Mouse (Mus musculus) left cerebral cortex, adult 2 months (tissue): ENCODE results near the gene Gpr19. TPM values are rescaled to one million over a fixed set of nuclear protein-coding genes. Genes with fewer than 3 reads are reported as not detected.

Source experiments
- DNase-seq, 2 experiments: peaks; one replicate each; pipeline ENCODE4 v3.0.0; 2021 to 2022; ENCODE audit warnings: low spot score in 2 of 2, mixed read lengths in 1 of 2; ENCODE audit errors: extremely low spot score in 1 of 2
- H3K27ac ChIP-seq: fragments of 200-600 bp; 2 replicates; pipeline ENCODE4 v1.8.1; 2022
- H3K4me3 ChIP-seq: fragments of 200-600 bp; 2 replicates; pipeline ENCODE4 v1.8.1; 2022
- CTCF ChIP-seq: fragments of 200-600 bp; IDR thresholded peaks from 2 replicates; pipeline ENCODE4 v1.8.1; 2022; ENCODE audit warnings: antibody characterized with exemption, mild to moderate bottlenecking, moderate library complexity
- intact Hi-C: fragments of 180-260 bp; cut with DNase I; formaldehyde crosslinking; loops from one replicate; pipeline ENCODE4 v1.15.1; 2025
- total RNA-seq, 2 experiments: library from RNA; stranded (reverse); gene quantifications; 2 replicates each; pipeline ENCODE4 v1.2.3; 2021

The Gpr19 gene
- total RNA-seq, 2 experiments from 2014 or later: 22.2 to 26.9 TPM

GRCm38 (mm10) chr6:134921695-134922510 is 23.5 kb upstream of the Gpr19 start:
- H3K27ac ChIP-seq: 0 out of 2 replicates have a peak overlapping the region, but pooled peaks have one; percentile 11

GRCm38 (mm10) chr6:134921014-134921694 is 22.8 kb upstream of the Gpr19 start:
- DNase-seq: peak in 1 of 2 experiments; percentile 44
- intact Hi-C loops: loop anchor here (2.0 to 10.0 kb wide), 2 partner anchors 34 to 276 kb away; no protein-coding TSS in a partner anchor

More at GRCm38 (mm10) chr6:134921695-134922510, 23.5 kb upstream of the Gpr19 start:
- no peak for DNase-seq
- H3K4me3 ChIP-seq: peak overlapping the region; percentile 96
- TF ChIP-seq CTCF: no peak
- intact Hi-C loops: loop anchor here (2.0 to 10.0 kb wide), 2 partner anchors 35 to 277 kb away; no protein-coding TSS in a partner anchor

GRCm38 (mm10) chr6:134920190-134921013 is 22.0 kb upstream of the Gpr19 start, which contains the start of gene Cdkn1b:
TSS of gene Cdkn1b (plus strand) at chr6:134920401.
- Histone ChIP-seq H3K27ac (peak within 1 kb of the TSS; percentile 100), H3K4me3 (peak within 1 kb of the TSS; percentile 96)
- intact Hi-C loops: loop anchor here (1.0 to 10.0 kb wide), 4 partner anchors 22 to 276 kb away; partner anchors contain the start of genes Dusp16 and Gpr19
- TF ChIP-seq CTCF: peak; percentile 7
- DNase-seq: peak; percentile 86 to 88

More at GRCm38 (mm10) chr6:134921014-134921694, 22.8 kb upstream of the Gpr19 start:
- H3K4me3 ChIP-seq: peak overlapping the region; percentile 96
- H3K27ac ChIP-seq: peak overlapping the region; percentile 100
- TF ChIP-seq CTCF: no peak; the same call in 1 of the 2 replicates

GRCm38 (mm10) chr6:134919511-134920189 is 21.3 kb upstream of the Gpr19 start:
- intact Hi-C loops: loop anchor here (1.0 to 10.0 kb wide), 4 partner anchors 21 to 275 kb away; partner anchors contain the start of genes Dusp16 and Gpr19
- Histone ChIP-seq H3K27ac (peak overlapping the region; percentile 100), H3K4me3 (peak overlapping the region; percentile 96)
- DNase-seq: no peak
- no peak for TF ChIP-seq CTCF

- Histone ChIP-seq H3K4me3 (no peak overlapping the region), H3K27ac (no peak overlapping the region)
- intact Hi-C loops: no loop called here
- DNase-seq: no peak
- no peak for TF ChIP-seq CTCF
Observed at GRCm38 (mm10) chr6:134918769-134919168, 20.4 kb upstream of the Gpr19 start.

- peak in 1 of 2 experiments; percentile 38 for DNase-seq
- Histone ChIP-seq H3K27ac (peak overlapping the region; percentile 29; the same call in 1 of the 2 replicates), H3K4me3 (peak overlapping the region; percentile 47)
- TF ChIP-seq CTCF: no peak
- intact Hi-C loops: no loop called here
Observed at GRCm38 (mm10) chr6:134917087-134917486, 18.7 kb upstream of the Gpr19 start.

GRCm38 (mm10) chr6:134916641-134917040 is 18.3 kb upstream of the Gpr19 start:
- no peak for TF ChIP-seq CTCF
- intact Hi-C loops: no loop called here
- H3K4me3 ChIP-seq: peak overlapping the region; percentile 47
- peak overlapping the region; percentile 29; the same call in 1 of the 2 replicates for H3K27ac ChIP-seq
- DNase-seq: no peak

- Histone ChIP-seq H3K27ac (no peak overlapping the region), H3K4me3 (no peak overlapping the region)
- intact Hi-C loops: no loop called here
- no peak for DNase-seq
- TF ChIP-seq CTCF: no peak
Observed at GRCm38 (mm10) chr6:134914523-134914922, 16.1 kb upstream of the Gpr19 start.

- Histone ChIP-seq H3K4me3 (no peak overlapping the region), H3K27ac (no peak overlapping the region)
- TF ChIP-seq CTCF: no peak
- intact Hi-C loops: no loop called here
- DNase-seq: no peak
Observed at GRCm38 (mm10) chr6:134905811-134906210, 7.4 kb upstream of the Gpr19 start.

- H3K27ac ChIP-seq: no peak overlapping the region
- intact Hi-C loops: no loop called here
- no peak for DNase-seq
- no peak overlapping the region for H3K4me3 ChIP-seq
- TF ChIP-seq CTCF: no peak
Observed at GRCm38 (mm10) chr6:134903891-134904884, 5.8 kb upstream of the Gpr19 start.
